Mouse (Mus musculus) forebrain, embryonic 16.5 days (tissue): Measurements from ENCODE around the gene D930020B18Rik. TPM values are rescaled to one million over a fixed set of nuclear protein-coding genes. Genes with fewer than 3 reads are reported as not detected.

ENCODE experiments used
- ATAC-seq: fragments of 200-750 bp; cut with Nextera tagmentation; 2 replicates; pipeline ENCODE4 v1.8.0; 2017; ENCODE audit warnings: mild to moderate bottlenecking, moderate library complexity
- H3K27ac ChIP-seq: fragments of 300-500 bp; sonication (generic); 2 replicates; pipeline ENCODE4 v1.5.1; 2014; ENCODE audit warnings: low read length, control low read depth
- H3K27me3 ChIP-seq: fragments of 300-500 bp; sonication (generic); replicated peaks from 2 replicates; pipeline ENCODE4 v1.6.1; 2014; ENCODE audit warnings: low read length; ENCODE audit not compliant: control insufficient read depth, insufficient read depth
- H3K36me3 ChIP-seq: fragments of 300-500 bp; sonication (generic); 2 replicates; pipeline ENCODE4 v1.6.1; 2014; ENCODE audit not compliant: control insufficient read depth, insufficient read depth
- H3K4me1 ChIP-seq: fragments of 300-500 bp; sonication (generic); replicated peaks from 2 replicates; pipeline ENCODE4 v1.6.1; 2014; ENCODE audit warnings: low read length; ENCODE audit not compliant: control insufficient read depth, insufficient read depth
- H3K4me2 ChIP-seq: fragments of 300-500 bp; sonication (generic); 2 replicates; pipeline ENCODE4 v1.6.1; 2014; ENCODE audit warnings: mild to moderate bottlenecking, low read length, control low read depth
- H3K4me3 ChIP-seq: fragments of 300-500 bp; sonication (generic); replicated peaks from 2 replicates; pipeline ENCODE4 v1.5.1; 2014; ENCODE audit warnings: mild to moderate bottlenecking, low read length, control low read depth
- H3K9ac ChIP-seq: fragments of 300-500 bp; sonication (generic); replicated peaks from 2 replicates; pipeline ENCODE4 v1.6.1; 2014; ENCODE audit warnings: low read depth, low read length, control low read depth
- H3K9me3 ChIP-seq: fragments of 300-500 bp; sonication (generic); 2 replicates; pipeline ENCODE4 v1.6.1; 2016; ENCODE audit warnings: low read length; ENCODE audit not compliant: control insufficient read depth
- WGBS: fragments of 180-500 bp; shearing (Covaris S2); extraction: QIAGEN DNeasy Blood & Tissue Kit; methylation state at CpG from one replicate; pipeline ENCODE4 v1.1.7; 2014; 5-methylcytosine and 5-hydroxymethylcytosine counted together
- polyA plus RNA-seq: library from polyadenylated mRNA; unstranded; fragments of >200 nt; fragmentation: Nextera tagmentation; extraction: Ambion mirVana; gene quantifications from 2 replicates; pipeline ENCODE4 v1.2.1, GENCODE M21; 2015

D930020B18Rik gene
- polyA plus RNA-seq, 1 experiment from 2014 or later, result 0.27 TPM

DNA sequence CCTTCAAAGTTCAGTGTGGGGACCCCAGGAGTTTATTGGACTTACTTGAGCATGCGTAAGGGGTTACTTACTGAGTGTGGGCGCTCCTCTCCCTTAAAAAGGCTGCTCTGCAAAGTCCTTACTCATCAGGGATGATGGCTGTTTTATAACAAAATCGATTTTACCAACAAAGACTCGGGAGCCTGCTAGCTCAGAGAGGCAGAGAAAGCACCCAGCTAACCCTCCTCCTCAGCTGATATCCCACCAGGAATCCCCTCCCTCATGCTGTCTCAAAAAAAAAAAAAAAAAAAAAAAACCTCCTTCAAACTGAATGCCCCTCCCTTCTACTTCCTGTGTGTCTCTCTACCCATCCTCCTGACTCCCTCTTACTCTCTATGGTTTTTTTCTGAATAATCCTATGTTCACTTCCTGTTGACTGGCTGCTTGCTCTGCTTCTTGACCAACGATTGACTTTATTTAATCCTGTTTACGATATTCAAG lies 12.8 kb upstream of the D930020B18Rik start:
- no peak for ATAC-seq
- H3K27me3 ChIP-seq, result no peaks in the 10 kb centered on the region
- H3K4me1 ChIP-seq, result peaks cover 13% of the 10 kb centered on the region
- no peak overlapping the region for H3K27ac ChIP-seq
- no peak overlapping the region for H3K4me3 ChIP-seq
- 93% methylated on average over 6 of the region's 6 CpGs for WGBS
- H3K9me3 ChIP-seq, result no peaks in the 10 kb centered on the region
- H3K4me2 ChIP-seq, result no peak overlapping the region
- no peak overlapping the region for H3K9ac ChIP-seq
- no peaks in the 10 kb centered on the region for H3K36me3 ChIP-seq

DNA sequence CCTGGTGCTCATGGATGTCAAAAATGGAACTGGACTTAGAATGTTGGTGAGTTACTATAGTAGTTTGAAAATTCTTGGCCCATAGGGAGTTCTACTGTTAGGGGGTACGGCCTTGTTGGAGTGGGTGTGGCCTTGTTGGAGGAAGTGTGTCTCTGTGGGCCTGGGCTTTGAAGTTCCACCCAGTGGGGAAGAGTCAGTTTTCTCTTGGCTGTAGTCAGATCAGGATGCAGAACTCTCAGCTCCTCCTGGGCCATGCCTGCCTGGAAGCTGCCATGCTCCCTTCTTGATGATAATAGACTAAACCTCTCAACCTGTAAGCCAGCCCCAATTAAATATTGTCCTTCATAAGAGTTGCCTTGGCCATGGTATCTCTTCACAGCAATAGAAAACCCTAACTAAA lies 7.2 kb upstream of the D930020B18Rik start:
- 88% methylated on average over 1 of the region's 1 CpGs for WGBS

DNA sequence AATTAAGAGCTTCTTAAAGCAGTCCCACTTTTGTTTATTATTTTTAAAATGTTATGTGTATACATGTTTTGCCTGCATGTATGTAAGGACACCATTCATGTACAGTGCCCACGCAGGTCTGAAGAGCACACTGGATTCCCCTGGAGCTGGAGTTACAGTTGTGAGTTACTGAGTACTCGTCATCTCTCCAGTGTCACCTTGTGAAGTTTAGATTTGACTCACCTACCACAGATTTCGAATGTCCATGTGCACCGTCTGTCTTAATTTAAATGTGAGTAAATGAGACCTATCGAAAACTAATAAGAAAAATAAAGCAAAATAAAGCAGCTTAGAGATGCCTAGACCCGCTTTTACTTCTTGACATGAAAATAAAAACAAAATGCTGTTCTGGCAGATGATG lies 5.1 kb upstream of the D930020B18Rik start:
- no peak overlapping the region for H3K9ac ChIP-seq
- H3K9me3 ChIP-seq, result no peaks in the 10 kb centered on the region
- H3K4me3 ChIP-seq, result no peak overlapping the region
- H3K27me3 ChIP-seq, result peaks cover 5% of the 10 kb centered on the region
- H3K4me1 ChIP-seq, result peaks cover 4% of the 10 kb centered on the region
- H3K27ac ChIP-seq, result no peak overlapping the region
- H3K36me3 ChIP-seq, result no peaks in the 10 kb centered on the region
- 87% methylated on average over 6 of the region's 6 CpGs for WGBS
- H3K4me2 ChIP-seq, result no peak overlapping the region
- ATAC-seq, result no peak

More for the DNA sequence above, 7.2 kb upstream of the D930020B18Rik start:
- no peak overlapping the region for H3K27ac ChIP-seq
- H3K4me1 ChIP-seq, result no peaks in the 10 kb centered on the region
- no peaks in the 10 kb centered on the region for H3K9me3 ChIP-seq
- no peak overlapping the region for H3K9ac ChIP-seq
- no peak for ATAC-seq
- no peaks in the 10 kb centered on the region for H3K36me3 ChIP-seq
- H3K4me3 ChIP-seq, result no peak overlapping the region
- no peaks in the 10 kb centered on the region for H3K27me3 ChIP-seq
- no peak overlapping the region for H3K4me2 ChIP-seq

DNA sequence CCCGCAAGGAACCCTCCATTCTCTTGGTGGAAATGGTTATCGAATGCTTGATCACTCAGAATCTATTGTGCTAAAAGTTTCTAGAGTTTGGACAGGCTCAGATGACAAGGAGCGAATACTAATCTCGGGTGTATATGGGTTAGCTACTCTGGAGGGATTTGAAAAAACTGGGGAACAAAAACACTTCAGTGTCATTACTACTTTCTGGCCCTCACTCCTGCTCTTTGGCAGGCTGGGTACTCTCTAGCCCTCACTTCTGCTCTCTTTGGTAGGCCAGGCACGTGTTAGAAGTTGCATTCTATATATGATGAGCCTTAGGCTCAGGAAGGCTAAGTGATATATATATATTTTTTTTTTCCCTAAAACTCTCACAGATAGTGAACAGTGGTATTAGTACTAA lies 1.8 kb upstream of the D930020B18Rik start:
- Histone ChIP-seq H3K27ac (no peak overlapping the region), H3K4me1 (peaks cover 15% of the 10 kb centered on the region), H3K36me3 (no peaks in the 10 kb centered on the region), H3K4me3 (no peak overlapping the region), H3K4me2 (no peak overlapping the region), H3K9ac (no peak overlapping the region), H3K27me3 (peaks cover 28% of the 10 kb centered on the region), H3K9me3 (no peaks in the 10 kb centered on the region)
- WGBS, result 73% methylated on average over 5 of the region's 5 CpGs
- ATAC-seq, result no peak

DNA sequence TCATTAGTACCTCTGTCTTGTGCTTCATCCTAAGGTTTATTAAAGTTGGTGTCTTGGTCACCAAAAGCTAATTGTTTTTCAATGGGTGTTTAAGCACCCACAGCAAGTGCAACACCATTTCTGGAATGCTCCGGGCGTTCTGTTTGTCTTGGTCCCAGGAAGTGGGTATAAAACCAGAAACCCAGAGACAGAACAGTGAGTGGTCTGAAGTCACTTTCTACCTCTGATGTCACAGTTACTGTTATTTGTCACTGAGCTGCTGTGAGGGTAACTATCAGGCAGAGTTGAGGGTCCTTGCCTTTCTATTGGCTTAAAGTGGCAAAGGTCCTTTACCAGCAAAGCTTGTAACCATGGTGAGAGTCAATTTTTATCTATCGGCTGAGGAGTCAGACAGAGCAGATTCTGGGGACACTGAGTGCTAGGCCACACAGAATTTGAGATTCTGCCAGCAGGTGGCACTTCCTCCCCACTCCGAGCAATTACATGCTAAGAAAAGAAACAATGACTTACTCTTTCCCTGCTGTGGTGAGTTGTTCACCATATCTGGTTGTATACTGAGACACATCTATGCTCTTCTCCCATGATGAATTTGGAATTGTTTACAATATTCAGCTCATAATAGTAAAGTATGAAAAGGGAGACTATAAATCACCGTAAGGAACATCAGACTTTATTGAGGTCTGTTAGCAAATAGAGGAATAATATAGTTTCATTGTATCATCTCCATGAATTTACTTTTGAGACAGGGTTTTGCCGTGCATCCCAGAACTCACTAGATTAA lies 1.0 kb upstream of the D930020B18Rik start:
- peak; percentile 78 for ATAC-seq
- Histone ChIP-seq H3K36me3 (no peaks in the 10 kb centered on the region), H3K4me2 (no peak overlapping the region; the same call in 1 of the 2 replicates), H3K9ac (no peak overlapping the region), H3K27ac (no peak overlapping the region), H3K9me3 (no peaks in the 10 kb centered on the region), H3K4me1 (peaks cover 15% of the 10 kb centered on the region), H3K4me3 (no peak overlapping the region), H3K27me3 (peaks cover 28% of the 10 kb centered on the region)
- WGBS, result 50% methylated on average over 6 of the region's 6 CpGs

DNA sequence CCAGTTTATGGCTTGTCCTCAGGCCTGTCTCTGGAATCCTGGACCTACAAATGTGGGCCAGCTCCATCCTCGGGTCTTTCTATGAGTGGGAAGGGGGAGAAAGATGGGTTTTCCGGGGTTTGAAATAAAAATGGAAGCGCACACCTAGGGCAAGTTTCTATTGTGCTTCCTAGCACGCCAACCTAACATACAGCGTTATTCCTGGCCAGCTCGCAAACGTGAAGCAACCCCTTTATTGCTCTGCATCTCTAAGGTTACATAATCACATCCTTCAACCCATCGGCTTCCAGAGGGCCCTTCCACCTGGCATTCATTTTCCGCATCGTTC lies 480 bp upstream of the D930020B18Rik start:
- Histone ChIP-seq H3K9me3 (no peaks in the 10 kb centered on the region), H3K27me3 (peaks cover 28% of the 10 kb centered on the region), H3K4me1 (peaks cover 15% of the 10 kb centered on the region), H3K4me3 (peak overlapping the region; percentile 55), H3K4me2 (peak overlapping the region; percentile 95), H3K36me3 (no peaks in the 10 kb centered on the region), H3K27ac (no peak overlapping the region), H3K9ac (peak overlapping the region; percentile 57; the same call in 1 of the 2 replicates)
- 18% methylated on average over 10 of the region's 10 CpGs for WGBS
- ATAC-seq, result no peak

DNA sequence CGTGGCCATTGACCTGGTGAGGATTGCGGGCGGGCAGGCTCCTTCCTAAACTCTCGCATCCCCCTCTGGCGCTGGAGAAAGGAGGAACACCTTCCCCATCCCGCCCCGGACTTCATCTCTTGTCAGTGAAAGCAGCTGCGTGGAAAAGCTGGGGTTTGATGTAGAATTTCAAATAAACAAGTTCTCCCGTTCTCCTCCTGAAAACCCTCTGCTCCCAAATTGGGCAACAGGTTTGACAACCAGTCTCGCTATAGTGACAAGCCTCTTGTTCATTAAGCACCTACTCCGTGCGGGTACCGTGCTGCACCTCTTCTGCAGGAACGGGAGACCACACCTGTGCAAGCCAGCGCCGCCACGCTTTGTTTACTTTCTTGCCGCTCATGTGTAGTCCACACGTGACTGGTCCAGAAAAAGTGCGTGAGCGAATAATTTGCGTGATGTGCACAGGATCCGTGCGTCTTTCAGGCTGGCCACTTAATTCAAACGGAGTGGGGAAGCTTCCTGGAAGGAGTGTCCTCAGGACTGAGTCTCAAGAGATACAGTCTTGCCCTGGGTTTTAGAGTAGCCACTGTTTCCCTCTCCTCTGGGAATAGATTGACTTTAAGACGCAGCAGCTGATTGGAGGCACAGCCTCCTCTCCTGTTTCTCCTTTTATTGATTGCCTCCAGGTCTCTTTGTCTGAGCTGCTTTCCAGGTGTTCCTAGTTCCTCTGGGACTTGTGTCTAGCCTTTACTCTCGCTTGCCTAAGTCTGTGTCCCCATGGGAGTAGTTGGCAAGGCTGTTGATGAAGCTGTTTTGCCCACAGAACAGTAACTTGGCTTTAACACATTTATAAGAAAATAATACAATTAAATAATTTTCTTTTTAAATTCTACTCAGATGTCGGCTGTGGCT lies 913 bp downstream of the D930020B18Rik start:
- Histone ChIP-seq H3K36me3 (no peaks in the 10 kb centered on the region), H3K27ac (no peak overlapping the region), H3K9ac (peak overlapping the region; percentile 57), H3K4me1 (peaks cover 15% of the 10 kb centered on the region), H3K4me3 (peak overlapping the region; percentile 55), H3K9me3 (no peaks in the 10 kb centered on the region), H3K4me2 (peak overlapping the region; percentile 95), H3K27me3 (peaks cover 28% of the 10 kb centered on the region)
- WGBS, result 5% methylated on average over 28 of the region's 28 CpGs
- ATAC-seq, result no peak; the same call in 1 of the 2 replicates

DNA sequence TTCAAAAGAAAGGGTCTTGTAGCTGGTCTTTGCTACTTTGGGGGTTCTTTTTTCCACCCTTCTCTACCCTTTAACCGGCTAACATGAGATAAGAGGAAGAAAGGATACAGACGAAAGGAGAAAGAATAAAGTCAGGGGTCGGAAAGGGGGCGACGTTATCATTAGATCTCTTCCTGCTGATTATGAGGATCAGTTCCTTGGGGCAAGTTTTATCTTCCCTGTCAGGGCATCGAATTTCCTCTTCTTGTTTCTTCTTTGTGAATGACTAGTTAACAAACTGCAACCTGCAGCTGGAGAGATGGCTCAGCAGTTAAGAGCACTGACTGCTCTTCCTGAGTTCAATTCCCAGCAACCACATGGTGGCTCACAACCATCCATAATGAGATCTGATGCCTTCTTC lies 4.9 kb downstream of the D930020B18Rik start:
- H3K27ac ChIP-seq, result no peak overlapping the region
- no peak for ATAC-seq
- no peaks in the 10 kb centered on the region for H3K9me3 ChIP-seq
- H3K4me1 ChIP-seq, result peaks cover 11% of the 10 kb centered on the region
- WGBS, result 78% methylated on average over 6 of the region's 6 CpGs
- H3K4me2 ChIP-seq, result no peak overlapping the region
- no peak overlapping the region for H3K4me3 ChIP-seq
- H3K9ac ChIP-seq, result no peak overlapping the region
- H3K27me3 ChIP-seq, result peaks cover 22% of the 10 kb centered on the region
- no peaks in the 10 kb centered on the region for H3K36me3 ChIP-seq

DNA sequence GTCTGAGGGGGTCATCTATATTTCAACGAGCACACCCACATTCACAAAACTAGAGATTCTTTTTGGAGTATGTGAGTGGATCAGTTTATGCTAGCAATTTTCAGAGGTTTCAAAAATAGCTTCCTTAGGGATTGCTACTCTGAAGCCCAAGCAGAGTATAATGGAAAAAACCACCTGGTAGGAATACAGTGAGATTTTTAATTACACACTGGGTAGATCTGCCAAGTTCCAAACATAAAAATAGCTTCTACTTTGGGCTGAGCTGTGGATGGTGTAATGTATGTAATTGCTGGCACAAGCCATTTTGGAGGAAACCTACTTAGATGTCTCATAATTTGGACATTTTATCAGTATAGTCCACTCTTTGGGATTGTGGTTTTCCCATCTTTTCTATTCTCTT lies 11.7 kb downstream of the D930020B18Rik start:
- WGBS, result 83% methylated on average over 1 of the region's 1 CpGs
- Histone ChIP-seq H3K9ac (no peak overlapping the region), H3K27me3 (no peaks in the 10 kb centered on the region), H3K4me1 (no peaks in the 10 kb centered on the region), H3K4me3 (no peak overlapping the region), H3K9me3 (no peaks in the 10 kb centered on the region), H3K4me2 (no peak overlapping the region), H3K36me3 (no peaks in the 10 kb centered on the region), H3K27ac (no peak overlapping the region)
- no peak for ATAC-seq
